Mouse (Mus musculus): ENCODE measurements at regions not wholly inside any gene's neighbourhood (a gene's known extent, or its start where the extent isn't known, plus 50 kb on each side); places are given as distances from the start of the nearest gene placed in this dataset.
"Not testable (repeated sequence)": the region's sequence is repeated elsewhere in the genome, so short reads cannot be mapped to it uniquely, and the experiment has no call there.

- no peak for DNase-seq (ENCODE audit: inconsistent ontology term)
Observed at GRCm38 (mm10) chr8:19588715-19589114, 93.8 kb downstream of the Defb7 start.

GRCm38 (mm10) chr8:19601542-19601941, 106.6 kb downstream of the Defb7 start:
- not testable (repeated sequence) for DNase-seq (ENCODE audit: inconsistent ontology term)

- no peak for DNase-seq (ENCODE audit: inconsistent ontology term)
Observed at GRCm38 (mm10) chr8:19606586-19606985, 111.7 kb downstream of the Defb7 start.

DNA sequence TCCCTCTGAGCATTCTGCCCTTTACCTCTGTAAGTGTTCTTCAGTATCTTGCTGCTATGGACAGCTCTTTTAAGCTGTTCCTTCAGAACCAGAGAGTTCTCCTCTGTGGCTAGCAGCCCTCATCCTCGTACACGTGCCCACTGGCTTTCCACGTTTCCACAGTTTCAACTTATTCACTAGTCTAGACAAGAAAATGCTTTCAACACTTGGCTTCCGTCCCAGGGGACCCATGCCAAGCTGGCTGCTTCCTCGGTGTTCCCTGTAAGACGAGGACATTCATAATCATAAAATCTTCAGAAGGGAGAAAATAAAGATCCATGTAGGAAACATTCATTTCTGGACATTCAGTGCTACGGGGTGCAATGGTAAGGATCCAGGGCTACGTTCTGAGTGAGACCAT, 101.9 kb upstream of the 4930467E23Rik start:
- DNase-seq (ENCODE audit: inconsistent ontology term) = no peak

GRCm38 (mm10) chr8:19648591-19648990, 80.8 kb upstream of the 4930467E23Rik start:
- DNase-seq (ENCODE audit: inconsistent ontology term) = peak; percentile 64

Measured in Muller cell, postnatal 12 days (primary cell).